Mouse (Mus musculus): ENCODE data around the gene Pla2g15.
"Not testable (repeated sequence)": the region's sequence is repeated elsewhere in the genome, so short reads cannot be mapped to it uniquely, and the experiment has no call there.

The Pla2g15 gene

GRCm38 (mm10) chr8:106169017-106169933 is 19.1 kb downstream of the Pla2g15 start:
- peak; percentile 58 for DNase-seq (ENCODE audit: low spot score)

- DNase-seq (ENCODE audit: low spot score), result no peak
These were observed 19.8 kb downstream of the Pla2g15 start for GRCm38 (mm10) chr8:106169934-106170480.

- DNase-seq (ENCODE audit: low spot score), result no peak
These were observed 23.4 kb downstream of the Pla2g15 start for GRCm38 (mm10) chr8:106173566-106173965.

- DNase-seq (ENCODE audit: low spot score), result no peak
These were observed 26.7 kb downstream of the Pla2g15 start for GRCm38 (mm10) chr8:106176891-106177290.

GRCm38 (mm10) chr8:106177594-106177993 is 27.4 kb downstream of the Pla2g15 start:
- no peak for DNase-seq (ENCODE audit: low spot score)

- DNase-seq (ENCODE audit: low spot score), result no peak
These were observed 28.2 kb downstream of the Pla2g15 start for GRCm38 (mm10) chr8:106178428-106178827.

- DNase-seq (ENCODE audit: low spot score), result no peak
These were observed 35.5 kb downstream of the Pla2g15 start for GRCm38 (mm10) chr8:106185628-106186270.

- no peak for DNase-seq (ENCODE audit: low spot score)
These were observed 36.2 kb downstream of the Pla2g15 start for GRCm38 (mm10) chr8:106186394-106186793.

- DNase-seq (ENCODE audit: low spot score), result no peak
These were observed 39.0 kb downstream of the Pla2g15 start for GRCm38 (mm10) chr8:106189162-106189561.

- no peak for DNase-seq (ENCODE audit: low spot score)
These were observed 41.4 kb downstream of the Pla2g15 start for GRCm38 (mm10) chr8:106191639-106192038.

- DNase-seq (ENCODE audit: low spot score), result no peak
These were observed 43.0 kb downstream of the Pla2g15 start for GRCm38 (mm10) chr8:106193162-106193561.

GRCm38 (mm10) chr8:106194062-106194461 is 43.9 kb downstream of the Pla2g15 start:
- DNase-seq (ENCODE audit: low spot score), result no peak

- DNase-seq (ENCODE audit: low spot score), result no peak
These were observed 48.5 kb downstream of the Pla2g15 start for GRCm38 (mm10) chr8:106198741-106199140.

GRCm38 (mm10) chr8:106199596-106199995 is 49.4 kb downstream of the Pla2g15 start:
- DNase-seq (ENCODE audit: low spot score), result not testable (repeated sequence)

- DNase-seq (ENCODE audit: low spot score), result peak; percentile 33
These were observed 60.0 kb downstream of the Pla2g15 start for GRCm38 (mm10) chr8:106210035-106210731.

- peak; percentile 77 for DNase-seq (ENCODE audit: low spot score)
These were observed 60.7 kb downstream of the Pla2g15 start, which contains the start of the genes Slc7a6os and Prmt7 for GRCm38 (mm10) chr8:106210821-106211345. Gene Slc7a6os, minus strand, starts transcription at chr8:106210935. Gene Prmt7, plus strand, starts transcription at chr8:106210936.

- no peak for DNase-seq (ENCODE audit: low spot score)
These were observed 61.2 kb downstream of the Pla2g15 start for GRCm38 (mm10) chr8:106211421-106211820.

GRCm38 (mm10) chr8:106213959-106214358 is 63.8 kb downstream of the Pla2g15 start:
- no peak for DNase-seq (ENCODE audit: low spot score)

Measured in layer of hippocampus, adult 9-10 months (tissue).